Mouse (Mus musculus) thymus, postnatal 36 days (tissue): ENCODE measurements around the gene Akap2.
A peak's percentile ranks its signal among the peaks of the same experiment; 100 is the strongest.

Experiments
- DNase-seq, 2 experiments: peaks; one replicate each; pipeline ENCODE4 v3.0.0; 2022; ENCODE audit warnings: mixed read lengths in 2 of 2

The Akap2 gene

GRCm38 (mm10) chr4:57762424-57762823 lies 45.0 kb downstream of the Akap2 start:
- no peak for DNase-seq

DNA sequence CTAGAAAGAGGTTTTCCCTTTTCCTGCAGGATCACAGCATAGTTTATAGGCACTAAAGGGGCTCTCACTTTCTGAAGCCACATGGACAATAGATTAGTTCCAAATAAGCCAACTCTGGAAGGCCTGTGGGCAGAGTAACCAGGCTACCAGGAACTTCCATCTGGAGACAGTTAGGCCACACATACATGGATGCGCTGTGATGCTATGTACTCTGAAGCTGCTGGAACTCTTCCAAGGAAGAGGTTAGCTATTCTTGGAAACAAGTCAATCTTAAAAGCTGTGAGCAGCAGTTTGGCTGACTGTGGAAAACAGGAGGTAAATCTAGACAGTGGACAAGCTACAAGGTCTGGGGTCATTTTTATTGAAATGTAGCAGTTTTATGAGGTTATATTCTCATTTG lies 46.9 kb downstream of the Akap2 start:
- no peak for DNase-seq

- DNase-seq, result no peak
Measured at GRCm38 (mm10) chr4:57764926-57765325, 47.5 kb downstream of the Akap2 start.

GRCm38 (mm10) chr4:57765806-57766205 lies 48.3 kb downstream of the Akap2 start:
- DNase-seq, result no peak

GRCm38 (mm10) chr4:57769007-57769406 lies 51.5 kb downstream of the Akap2 start:
- no peak for DNase-seq

- no peak for DNase-seq
Measured at GRCm38 (mm10) chr4:57770185-57770823, 52.8 kb downstream of the Akap2 start.

DNA sequence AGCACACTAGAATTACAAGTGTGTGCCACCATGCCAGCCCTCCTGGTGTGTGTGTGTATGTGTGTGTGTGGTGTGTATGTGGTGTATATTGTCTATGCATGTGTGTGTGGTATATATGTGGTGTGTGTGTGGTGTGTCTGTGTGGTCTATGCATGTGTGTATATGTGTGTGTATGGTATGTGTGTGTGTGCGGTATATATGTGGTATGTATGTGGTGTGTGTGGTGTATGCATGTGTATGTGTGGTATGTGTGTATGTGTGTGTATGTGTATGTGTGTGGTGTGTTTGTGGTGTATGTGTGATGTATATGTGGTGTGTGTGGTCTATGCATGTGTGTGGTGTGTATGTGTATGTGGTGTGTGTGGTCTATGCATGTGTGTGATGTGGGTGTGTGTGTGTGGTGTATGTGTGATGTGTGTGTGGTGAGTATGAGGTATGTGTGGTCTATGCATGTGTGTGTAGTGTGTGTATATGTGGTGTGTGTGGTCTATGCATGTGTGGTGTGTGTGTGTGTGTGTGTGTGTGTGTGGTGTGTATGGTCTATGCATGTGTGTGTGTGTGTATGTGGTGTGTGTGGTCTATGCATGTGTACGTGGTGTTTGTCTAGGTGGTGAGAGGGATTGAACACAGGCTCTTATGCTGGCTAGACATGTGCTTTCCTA lies 54.2 kb downstream of the Akap2 start:
- DNase-seq, result no peak

- no peak for DNase-seq
Measured at GRCm38 (mm10) chr4:57772851-57773510, 55.5 kb downstream of the Akap2 start.

DNA sequence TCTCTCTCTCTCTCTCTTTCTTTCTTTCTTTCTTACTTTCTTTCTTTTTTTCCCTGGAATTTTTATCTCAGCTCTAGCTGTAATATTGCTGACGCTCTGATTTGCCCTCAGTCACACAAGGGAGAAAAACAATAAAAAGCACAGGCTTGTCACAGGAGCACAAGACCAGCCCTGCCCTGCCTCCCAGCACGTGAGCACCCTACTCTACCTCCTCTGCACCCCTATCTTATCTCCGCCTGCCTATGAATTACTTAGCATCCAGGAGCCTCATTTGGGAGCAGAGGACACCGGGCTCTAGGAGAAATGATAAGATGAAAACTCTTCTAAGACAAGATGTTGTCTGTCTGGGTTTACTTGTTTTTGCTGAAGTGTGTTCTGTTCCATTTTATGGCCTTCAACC lies 57.1 kb downstream of the Akap2 start:
- DNase-seq, result no peak

DNA sequence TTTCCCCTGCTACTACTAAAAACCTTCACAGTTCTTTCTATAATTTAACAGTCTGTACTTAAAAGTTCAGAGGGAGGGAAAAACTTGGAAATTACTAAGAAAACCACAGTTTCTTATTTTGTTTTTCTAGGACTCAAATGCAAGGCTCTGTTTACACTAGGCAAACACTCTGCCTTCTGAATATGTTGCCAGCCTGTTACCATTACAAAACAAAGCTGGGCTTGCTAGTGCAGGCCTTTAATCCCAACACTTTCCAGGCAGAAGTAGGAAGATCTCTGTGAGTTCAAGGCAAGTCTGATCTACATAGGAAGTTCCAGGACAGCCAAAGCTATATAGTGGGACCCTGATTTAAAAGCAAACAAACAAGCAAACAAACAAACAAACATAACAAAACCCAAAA lies 58.1 kb downstream of the Akap2 start:
- DNase-seq, result no peak

- DNase-seq, result no peak
Measured at GRCm38 (mm10) chr4:57780403-57780802, 62.9 kb downstream of the Akap2 start.

- DNase-seq, result no peak
Measured at GRCm38 (mm10) chr4:57780833-57781641, 63.6 kb downstream of the Akap2 start.

- DNase-seq, result peak; percentile 82 to 87
Measured at GRCm38 (mm10) chr4:57781994-57782393, 64.5 kb downstream of the Akap2 start.

DNA sequence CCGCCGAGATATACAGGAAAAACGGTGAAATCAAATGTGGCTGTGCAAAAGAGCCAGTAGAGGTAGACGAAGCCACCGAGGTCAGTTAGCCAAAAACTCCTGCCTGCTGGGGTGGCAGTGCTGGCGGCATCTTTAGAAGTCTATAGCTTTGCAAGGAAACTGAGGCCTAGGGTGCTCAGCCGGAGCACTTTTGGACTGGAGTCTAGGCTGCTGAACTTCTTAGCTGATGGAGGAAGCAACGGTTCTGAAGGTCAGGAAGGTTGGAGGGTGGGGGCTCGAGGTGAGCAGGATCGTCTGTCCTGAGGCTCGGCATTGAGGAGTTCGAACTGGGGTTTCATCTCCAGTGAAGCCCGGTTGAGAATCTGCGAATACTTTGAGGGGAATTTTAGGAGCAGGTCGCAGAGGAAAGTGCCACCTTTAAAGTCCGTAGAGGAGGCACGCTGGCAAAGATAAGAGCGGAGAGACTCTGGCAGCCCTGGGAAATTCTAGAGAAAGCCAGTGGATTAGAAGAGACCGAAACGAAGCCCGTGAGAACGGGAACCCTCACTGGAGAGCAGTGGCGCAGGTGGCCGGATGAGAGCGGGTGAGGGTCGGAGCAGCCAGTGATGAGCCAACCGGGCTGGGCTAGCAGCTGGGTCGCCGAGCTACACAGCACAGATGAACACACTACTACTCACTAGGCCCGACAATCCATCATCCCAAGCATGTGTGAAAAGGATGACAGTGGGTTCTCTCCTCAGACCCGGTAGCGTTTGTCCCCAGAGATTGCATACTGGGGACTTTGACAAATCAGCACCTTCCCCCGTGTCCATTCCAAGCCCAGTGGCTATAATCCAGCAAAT lies 65.3 kb downstream of the Akap2 start:
- DNase-seq, result peak; percentile 66 to 75

DNA sequence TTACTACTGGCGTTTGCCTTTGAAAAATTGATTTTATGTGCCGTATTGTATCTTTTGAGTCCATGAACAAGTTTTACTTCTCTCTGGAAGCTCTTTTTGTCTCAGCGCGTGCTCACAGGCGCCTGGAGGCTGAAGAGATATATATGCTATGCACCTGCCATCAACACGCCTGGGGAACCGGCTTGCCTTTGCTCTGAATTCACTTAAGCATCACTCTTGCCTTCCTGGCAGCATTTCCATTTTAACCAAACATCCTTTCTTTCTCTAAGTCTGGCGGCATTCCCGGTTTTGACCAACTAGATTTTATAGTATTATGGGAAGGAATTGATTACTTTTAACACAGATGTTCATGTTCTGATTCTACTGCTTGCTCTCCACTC lies 65.9 kb downstream of the Akap2 start:
- peak; percentile 40 to 59 for DNase-seq

GRCm38 (mm10) chr4:57783853-57784600 lies 66.6 kb downstream of the Akap2 start:
- DNase-seq, result peak in 1 of 2 experiments; percentile 14

GRCm38 (mm10) chr4:57788709-57789108 lies 71.3 kb downstream of the Akap2 start:
- DNase-seq, result peak; percentile 65 to 70

- DNase-seq, result no peak
Measured at GRCm38 (mm10) chr4:57789118-57789517, 71.7 kb downstream of the Akap2 start.

DNA sequence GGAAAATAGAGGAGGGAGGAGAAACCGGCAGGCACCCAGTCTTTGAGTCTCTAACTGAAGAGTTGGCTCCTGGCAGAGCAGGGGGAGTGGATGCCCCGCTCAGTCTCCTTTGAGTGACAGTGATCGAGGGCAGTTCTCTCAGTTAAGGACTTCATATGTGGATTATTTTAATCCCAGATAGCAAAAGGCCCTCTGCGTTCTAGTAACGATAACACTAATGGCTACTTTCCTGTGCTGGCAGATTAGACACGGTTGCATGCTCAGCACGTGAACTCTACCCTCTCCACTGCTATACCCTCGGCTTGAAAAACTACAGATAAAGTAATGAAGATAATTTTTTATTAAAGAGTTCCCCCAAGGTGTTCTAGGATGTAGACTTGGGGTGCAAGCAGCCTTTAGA lies 76.5 kb downstream of the Akap2 start:
- DNase-seq, result no peak

GRCm38 (mm10) chr4:57794547-57794946 lies 77.1 kb downstream of the Akap2 start:
- DNase-seq, result no peak

DNA sequence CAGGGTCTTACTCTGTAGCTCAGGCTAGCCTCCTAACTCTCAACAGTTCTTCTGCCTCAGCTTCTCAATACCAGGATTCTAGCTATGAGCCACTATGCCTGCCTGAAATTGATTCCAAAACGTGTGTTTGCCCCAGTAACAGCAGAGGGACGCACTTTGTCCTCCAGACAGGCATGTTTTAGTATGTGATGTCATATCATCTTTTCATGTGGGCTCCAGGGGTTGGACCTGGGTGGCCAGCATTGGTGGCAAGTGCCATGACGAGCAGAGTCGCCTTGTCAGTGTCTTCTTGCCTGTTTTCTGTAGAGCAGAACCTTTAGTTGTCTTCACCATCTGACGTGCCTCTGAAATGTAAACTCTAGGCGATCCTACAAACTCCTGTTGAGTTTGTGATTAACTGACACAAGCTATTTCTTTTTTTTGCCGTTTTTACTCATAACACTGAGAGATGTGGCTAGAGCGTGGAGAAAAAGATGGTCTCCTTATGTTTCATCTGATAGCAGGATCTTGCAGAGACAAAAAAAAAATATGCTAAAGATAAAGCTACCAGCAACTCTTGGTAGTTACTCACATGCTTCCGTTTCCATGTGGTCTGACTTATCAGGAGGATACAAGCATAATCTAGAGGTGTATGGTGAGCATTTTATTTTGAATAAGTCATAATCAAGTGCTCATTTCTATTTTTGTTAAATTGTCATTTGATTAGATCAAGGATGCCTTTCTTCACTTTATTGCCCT lies 80.3 kb downstream of the Akap2 start:
- DNase-seq, result no peak
